ENCODE assay signal across 10 mouse cellular contexts in genomic region chr19:7420841-7421601, GRCm38 (mm10). TPM values are rescaled to one million over a fixed set of nuclear protein-coding genes. Genes with fewer than 3 reads are reported as not detected.
DNase-seq lines count a peak whose midpoint lies in the region; ATAC-seq lines count a peak whose summit lies in the region.
"Had no signal": no experiment of that assay in that cellular context is flagged by ENCODE, and none has a peak within 500 bp of the region (broad histone marks: within the 10 kb centered on the region; RNA-seq: fewer than 3 reads in every experiment).

No protein-coding gene starts in this region.

- peaks cover 67% of the 10 kb centered on the region for H3K4me1 ChIP-seq in heart, embryonic 12.5 days (replicated peaks)
- H3K4me1 ChIP-seq in embryonic facial prominence, embryonic 10.5 days, result peaks cover 65% of the 10 kb centered on the region
- H3K4me1 ChIP-seq in heart, embryonic 16.5 days (ENCODE audit: control insufficient read depth, insufficient read depth, low read length), result peaks cover 73% of the 10 kb centered on the region
- H3K4me1 ChIP-seq in midbrain, embryonic 15.5 days, result peaks cover 69% of the 10 kb centered on the region

- 0 out of 2 replicates have a peak overlapping the region, but pooled peaks have one; percentile 57 for H3K9ac ChIP-seq in heart, embryonic 12.5 days
- peak overlapping the region; percentile 43; the same call in 1 of the 2 replicates for H3K9ac ChIP-seq in heart, embryonic 16.5 days (ENCODE audit: low read length)
- H3K9ac ChIP-seq in midbrain, embryonic 15.5 days, result peak overlapping the region; percentile 44; the same call in 1 of the 2 replicates

- H3K4me3 ChIP-seq in heart, embryonic 12.5 days, result no peak overlapping the region
- peak overlapping the region; percentile 91 for H3K4me3 ChIP-seq in embryonic facial prominence, embryonic 10.5 days
- no peak overlapping the region for H3K4me3 ChIP-seq in heart, embryonic 16.5 days (ENCODE audit: low read length)
- H3K4me3 ChIP-seq in midbrain, embryonic 15.5 days, result no peak overlapping the region

- 60% methylated on average over 27 of the region's 27 CpGs for WGBS in heart, embryonic 12.5 days
- WGBS in embryonic facial prominence, embryonic 10.5 days, result 59% methylated on average over 27 of the region's 27 CpGs
- WGBS in heart, embryonic 16.5 days, result 72% methylated on average over 27 of the region's 27 CpGs
- 26% methylated on average over 27 of the region's 27 CpGs for WGBS in midbrain, embryonic 15.5 days

- DNase-seq in heart, postnatal 14 days, result no peak
- no peak for DNase-seq in embryonic facial prominence, embryonic 10.5 days (ENCODE audit: low spot score)
- no peak for DNase-seq in thymus, postnatal 10 days (ENCODE audit: low spot score in 2 of 2)
- no peak for DNase-seq in thymus, postnatal 0 days (ENCODE audit: low spot score)
- DNase-seq in kidney, adult 9 months, result no peak
- DNase-seq: kidney, adult 11 months had no signal

- no peaks in the 10 kb centered on the region for H3K27me3 ChIP-seq in heart, embryonic 12.5 days (replicated peaks)
- peaks cover 32% of the 10 kb centered on the region for H3K27me3 ChIP-seq in embryonic facial prominence, embryonic 10.5 days (replicated peaks; ENCODE audit: low read depth, poor library complexity, severe bottlenecking)
- H3K27me3 ChIP-seq in heart, embryonic 16.5 days (ENCODE audit: control insufficient read depth, insufficient read depth, low read length), result no peaks in the 10 kb centered on the region
- no peaks in the 10 kb centered on the region for H3K27me3 ChIP-seq in midbrain, embryonic 15.5 days (replicated peaks)

- ATAC-seq in heart, embryonic 12.5 days (ENCODE audit: insufficient number of reproducible peaks, low FRiP score), result no peak
- ATAC-seq in heart, embryonic 16.5 days (replicated peaks; ENCODE audit: extremely low read depth, insufficient read depth, low FRiP score), result no peak
- no peak for ATAC-seq in midbrain, embryonic 15.5 days (replicated peaks)

- H3K36me3 ChIP-seq in heart, embryonic 12.5 days, result peaks cover 49% of the 10 kb centered on the region
- peaks cover 66% of the 10 kb centered on the region for H3K36me3 ChIP-seq in embryonic facial prominence, embryonic 10.5 days (replicated peaks)
- peaks cover 15% of the 10 kb centered on the region for H3K36me3 ChIP-seq in heart, embryonic 16.5 days (ENCODE audit: control insufficient read depth, insufficient read depth)
- H3K36me3 ChIP-seq in midbrain, embryonic 15.5 days (replicated peaks), result peaks cover under 1% of the 10 kb centered on the region; the same call in 1 of the 2 replicates

- peak overlapping the region; percentile 59; the same call in 1 of the 2 replicates for H3K4me2 ChIP-seq in heart, embryonic 12.5 days
- H3K4me2 ChIP-seq in heart, embryonic 16.5 days (ENCODE audit: low read depth, low read length), result no peak overlapping the region
- peak overlapping the region; percentile 72 for H3K4me2 ChIP-seq in midbrain, embryonic 15.5 days

- H3K9me3 ChIP-seq in heart, embryonic 12.5 days (replicated peaks), result no peaks in the 10 kb centered on the region
- no peaks in the 10 kb centered on the region for H3K9me3 ChIP-seq in embryonic facial prominence, embryonic 10.5 days
- H3K9me3 ChIP-seq in heart, embryonic 16.5 days (replicated peaks; ENCODE audit: control insufficient read depth, low read length), result no peaks in the 10 kb centered on the region
- H3K9me3 ChIP-seq in midbrain, embryonic 15.5 days, result no peaks in the 10 kb centered on the region

- H3K27ac ChIP-seq in heart, embryonic 12.5 days (ENCODE audit: poor library complexity, severe bottlenecking), result no peak overlapping the region
- H3K27ac ChIP-seq in embryonic facial prominence, embryonic 10.5 days (replicated peaks), result 0 out of 2 replicates have a peak overlapping the region, but pooled peaks have one; percentile 68
- no peak overlapping the region for H3K27ac ChIP-seq in heart, embryonic 16.5 days (ENCODE audit: low read length)
- peak overlapping the region; percentile 84 for H3K27ac ChIP-seq in midbrain, embryonic 15.5 days
- H3K27ac ChIP-seq: macrophage had no signal

- intact Hi-C loops in heart, postnatal 14 days (cut with DNase I), result no loop called here

RNA-seq across cellular contexts. Expression of gene 2700081O15Rik, which starts 3.6 kb away (rescaled TPM):
- polyA plus RNA-seq in heart, embryonic 12.5 days (2016; fragmentation: Nextera tagmentation; extraction: Ambion mirVana), result 4.6 and 5.3 TPM in 2 replicates
- total RNA-seq in heart, postnatal 14 days (2021), result 10 to 100 TPM; 23.7 to 23.8 TPM
- polyA plus RNA-seq in embryonic facial prominence, embryonic 10.5 days (2016; fragmentation: Nextera tagmentation; extraction: Ambion mirVana), result 6.1 and 7.1 TPM in 2 replicates
- 3.1 and 3.4 TPM in 2 replicates for polyA plus RNA-seq in heart, embryonic 16.5 days (2015; fragmentation: Nextera tagmentation; extraction: Ambion mirVana)
- 15.9 and 16.0 TPM in 2 replicates for polyA plus RNA-seq in midbrain, embryonic 15.5 days (2015; fragmentation: Nextera tagmentation; extraction: Ambion mirVana)
- 5.8 and 7.1 TPM in 2 replicates for polyA plus RNA-seq in thymus, postnatal 0 days (2015; fragmentation: Nextera tagmentation; extraction: Ambion mirVana)

RNA-seq across cellular contexts. Expression of gene Spindoc, which starts 38.2 kb away (rescaled TPM):
- polyA plus RNA-seq in heart, embryonic 12.5 days (2016; fragmentation: Nextera tagmentation; extraction: Ambion mirVana), result 23.5 and 26.4 TPM in 2 replicates
- 10 to 100 TPM; 21.8 to 23.2 TPM for total RNA-seq in heart, postnatal 14 days (2021)
- polyA plus RNA-seq in embryonic facial prominence, embryonic 10.5 days (2016; fragmentation: Nextera tagmentation; extraction: Ambion mirVana), result 44.5 and 51.7 TPM in 2 replicates
- polyA plus RNA-seq in heart, embryonic 16.5 days (2015; fragmentation: Nextera tagmentation; extraction: Ambion mirVana), result 15.0 and 19.0 TPM in 2 replicates
- 35.6 and 40.3 TPM in 2 replicates for polyA plus RNA-seq in midbrain, embryonic 15.5 days (2015; fragmentation: Nextera tagmentation; extraction: Ambion mirVana)
- 28.6 and 35.2 TPM in 2 replicates for polyA plus RNA-seq in thymus, postnatal 0 days (2015; fragmentation: Nextera tagmentation; extraction: Ambion mirVana)

Comparison
In these comparisons a context has a peak if more than half of its experiments do, and no peak if none do; other contexts are left out.
1. H3K27ac ChIP-seq: peak in embryonic facial prominence, embryonic 10.5 days (single experiment) and midbrain, embryonic 15.5 days (single experiment); none in heart, embryonic 12.5 days (single experiment) and heart, embryonic 16.5 days (single experiment).
2. Peak in every context shown above with its lines, with median percentiles within 50 percentile points of each other: H3K9ac ChIP-seq.